Mouse (Mus musculus): ENCODE data around the gene Otub2.
"Not testable (repeated sequence)": the region's sequence is repeated elsewhere in the genome, so short reads cannot be mapped to it uniquely, and the experiment has no call there.

Otub2 gene

GRCm38 (mm10) chr12:103443524-103443923 is 55.0 kb downstream of the Otub2 start, which contains the start of gene Ifi27l2a:
Gene Ifi27l2a, minus strand, starts transcription at chr12:103443680.
- DNase-seq (ENCODE audit: low spot score) = no peak

GRCm38 (mm10) chr12:103444261-103444660 is 55.8 kb downstream of the Otub2 start:
- DNase-seq (ENCODE audit: low spot score) = not testable (repeated sequence)

DNA sequence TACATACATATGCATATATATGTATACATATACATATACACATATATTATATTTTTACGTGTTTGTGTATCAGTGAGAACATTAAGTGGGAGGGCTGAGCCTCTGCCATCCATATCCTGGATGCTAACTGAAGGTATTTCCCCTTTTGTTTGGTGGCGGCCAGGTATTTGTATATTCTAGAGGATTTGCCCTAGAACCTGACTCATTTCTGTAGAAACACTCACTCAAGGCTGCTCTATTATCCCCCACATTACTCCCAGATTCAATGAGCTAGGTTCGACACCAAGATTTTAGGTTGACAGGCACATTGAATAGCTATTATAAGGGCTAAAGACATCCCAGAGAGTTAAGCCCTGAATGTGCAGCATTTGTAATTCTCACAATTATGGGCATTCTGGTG is 56.6 kb downstream of the Otub2 start:
- DNase-seq (ENCODE audit: low spot score) = no peak

GRCm38 (mm10) chr12:103453361-103453760 is 64.9 kb downstream of the Otub2 start:
- no peak for DNase-seq (ENCODE audit: low spot score)
